Mouse (Mus musculus) neural tube, embryonic 12.5 days (tissue): ENCODE data around the gene Syne1. TPM values are rescaled to one million over a fixed set of nuclear protein-coding genes. Genes with fewer than 3 reads are reported as not detected.

Experiments used
- ATAC-seq: fragments of 200-750 bp; cut with Nextera tagmentation; 2 replicates; pipeline ENCODE4 v1.8.0; 2017; ENCODE audit warnings: low read depth, mild to moderate bottlenecking, moderate TSS enrichment, moderate library complexity; ENCODE audit not compliant: low FRiP score
- H3K27ac ChIP-seq: fragments of 300-500 bp; sonication (generic); 2 replicates; pipeline ENCODE4 v1.5.1; 2016
- H3K27me3 ChIP-seq: fragments of 300-500 bp; sonication (generic); replicated peaks from 2 replicates; pipeline ENCODE4 v1.6.1; 2016; ENCODE audit warnings: mild to moderate bottlenecking
- H3K36me3 ChIP-seq: fragments of 300-500 bp; sonication (generic); 2 replicates; pipeline ENCODE4 v1.6.1; 2016; ENCODE audit warnings: mild to moderate bottlenecking
- H3K4me1 ChIP-seq: fragments of 300-500 bp; sonication (generic); 2 replicates; pipeline ENCODE4 v1.6.1; 2016
- H3K4me2 ChIP-seq: fragments of 300-500 bp; sonication (generic); replicated peaks from 2 replicates; pipeline ENCODE4 v1.6.1; 2016; ENCODE audit warnings: mild to moderate bottlenecking
- H3K4me3 ChIP-seq: fragments of 300-500 bp; sonication (generic); 2 replicates; pipeline ENCODE4 v1.5.1; 2016
- H3K9ac ChIP-seq: fragments of 300-500 bp; sonication (generic); 2 replicates; pipeline ENCODE4 v1.6.1; 2016; ENCODE audit warnings: mild to moderate bottlenecking
- H3K9me3 ChIP-seq: fragments of 300-500 bp; sonication (generic); 2 replicates; pipeline ENCODE4 v1.6.1; 2016; ENCODE audit warnings: mild to moderate bottlenecking
- WGBS: fragments of 180-500 bp; shearing (Covaris S2); methylation state at CpG from one replicate; pipeline ENCODE4 v1.1.7; 2016; 5-methylcytosine and 5-hydroxymethylcytosine counted together
- polyA plus RNA-seq: library from polyadenylated mRNA; unstranded; fragments of >200 nt; fragmentation: Nextera tagmentation; extraction: Ambion mirVana; gene quantifications from 2 replicates; pipeline ENCODE4 v1.2.1, GENCODE M21; 2016

Gene Syne1
- polyA plus RNA-seq, 1 experiment from 2014 or later = 5.9 TPM

DNA sequence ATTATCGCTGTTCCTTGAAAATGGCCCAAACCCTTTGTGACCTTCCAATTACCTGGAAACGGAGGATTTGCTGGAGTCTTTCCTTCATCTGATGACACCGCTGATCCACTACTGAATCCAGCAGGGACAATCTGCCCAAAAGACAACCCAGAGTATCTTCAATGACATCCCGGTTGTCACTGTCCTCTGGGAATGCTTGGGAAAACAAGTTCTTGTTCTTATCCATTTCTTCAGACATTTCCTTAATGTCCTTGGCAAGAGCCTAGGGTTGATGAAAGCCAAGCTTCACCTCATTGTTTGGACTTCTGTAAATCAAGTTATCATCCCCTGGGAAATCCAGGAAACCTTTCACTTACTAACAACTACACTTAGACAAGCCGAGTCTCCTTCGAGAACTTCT, 398.2 kb downstream of the Syne1 start:
- H3K27me3 ChIP-seq = no peaks in the 10 kb centered on the region
- H3K27ac ChIP-seq = no peak overlapping the region
- no peak overlapping the region for H3K4me3 ChIP-seq
- 93% methylated on average over 6 of the region's 6 CpGs for WGBS
- H3K9ac ChIP-seq = no peak overlapping the region
- H3K4me1 ChIP-seq = no peaks in the 10 kb centered on the region
- H3K4me2 ChIP-seq = no peak overlapping the region
- no peaks in the 10 kb centered on the region for H3K9me3 ChIP-seq
- no peak for ATAC-seq
- no peaks in the 10 kb centered on the region for H3K36me3 ChIP-seq

GRCm38 (mm10) chr10:5141471-5141870, 409.8 kb downstream of the Syne1 start:
- no peaks in the 10 kb centered on the region for H3K27me3 ChIP-seq
- 85% methylated on average over 5 of the region's 5 CpGs for WGBS
- H3K27ac ChIP-seq = no peak overlapping the region
- no peaks in the 10 kb centered on the region for H3K9me3 ChIP-seq
- ATAC-seq = no peak
- no peaks in the 10 kb centered on the region for H3K36me3 ChIP-seq
- no peak overlapping the region for H3K4me3 ChIP-seq
- no peak overlapping the region for H3K4me2 ChIP-seq
- no peak overlapping the region for H3K9ac ChIP-seq
- no peaks in the 10 kb centered on the region for H3K4me1 ChIP-seq

- Histone ChIP-seq H3K27me3 (no peaks in the 10 kb centered on the region), H3K36me3 (no peaks in the 10 kb centered on the region), H3K4me2 (no peak overlapping the region), H3K4me3 (no peak overlapping the region), H3K27ac (no peak overlapping the region), H3K9me3 (no peaks in the 10 kb centered on the region), H3K9ac (no peak overlapping the region), H3K4me1 (no peaks in the 10 kb centered on the region)
- no peak for ATAC-seq
- WGBS = 77% methylated on average over 4 of the region's 4 CpGs
These were observed 411.4 kb downstream of the Syne1 start for GRCm38 (mm10) chr10:5139932-5140264.

- Histone ChIP-seq H3K9ac (no peak overlapping the region), H3K36me3 (no peaks in the 10 kb centered on the region), H3K9me3 (no peaks in the 10 kb centered on the region), H3K27me3 (no peaks in the 10 kb centered on the region), H3K27ac (no peak overlapping the region), H3K4me3 (no peak overlapping the region), H3K4me1 (no peaks in the 10 kb centered on the region), H3K4me2 (no peak overlapping the region)
- WGBS = 88% methylated on average over 3 of the region's 3 CpGs
- no peak for ATAC-seq
These were observed 411.9 kb downstream of the Syne1 start for GRCm38 (mm10) chr10:5139246-5139931.

GRCm38 (mm10) chr10:5132050-5132449, 419.2 kb downstream of the Syne1 start:
- H3K4me1 ChIP-seq = no peaks in the 10 kb centered on the region
- 96% methylated on average over 3 of the region's 3 CpGs for WGBS

DNA sequence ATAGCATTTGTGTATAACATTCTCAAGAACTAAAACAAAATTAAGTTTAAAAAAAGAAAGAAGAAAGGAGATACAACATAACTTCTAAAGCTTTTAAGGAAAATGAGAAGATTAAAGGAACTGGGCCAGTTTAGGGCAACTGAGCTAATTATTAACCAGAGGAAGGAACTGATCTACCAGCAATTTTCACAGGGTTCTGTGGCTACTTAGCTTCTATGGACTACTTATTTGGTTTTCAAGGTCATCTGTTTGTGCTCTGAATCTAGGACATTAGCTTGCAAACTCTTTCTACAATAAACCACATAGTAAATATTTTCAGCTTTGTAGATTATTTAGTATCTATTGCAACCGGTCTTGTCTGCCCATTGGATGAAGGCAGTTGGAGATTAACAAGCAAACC, 420.8 kb downstream of the Syne1 start:
- Histone ChIP-seq H3K27ac (no peak overlapping the region), H3K4me1 (no peaks in the 10 kb centered on the region), H3K27me3 (no peaks in the 10 kb centered on the region), H3K4me2 (no peak overlapping the region), H3K9me3 (no peaks in the 10 kb centered on the region), H3K9ac (no peak overlapping the region), H3K4me3 (no peak overlapping the region), H3K36me3 (no peaks in the 10 kb centered on the region)
- no peak for ATAC-seq
- WGBS = 94% methylated on average over 1 of the region's 1 CpGs

More at GRCm38 (mm10) chr10:5132050-5132449, 419.2 kb downstream of the Syne1 start:
- no peaks in the 10 kb centered on the region for H3K36me3 ChIP-seq
- ATAC-seq = no peak
- no peak overlapping the region for H3K4me3 ChIP-seq
- H3K4me2 ChIP-seq = no peak overlapping the region
- no peaks in the 10 kb centered on the region for H3K9me3 ChIP-seq
- no peaks in the 10 kb centered on the region for H3K27me3 ChIP-seq
- H3K9ac ChIP-seq = no peak overlapping the region
- H3K27ac ChIP-seq = no peak overlapping the region

GRCm38 (mm10) chr10:5124757-5125156, 426.5 kb downstream of the Syne1 start:
- Histone ChIP-seq H3K4me1 (no peaks in the 10 kb centered on the region), H3K27ac (no peak overlapping the region), H3K27me3 (no peaks in the 10 kb centered on the region), H3K9me3 (no peaks in the 10 kb centered on the region), H3K9ac (no peak overlapping the region), H3K4me3 (no peak overlapping the region), H3K36me3 (no peaks in the 10 kb centered on the region), H3K4me2 (no peak overlapping the region)
- WGBS = 97% methylated on average over 7 of the region's 7 CpGs
- no peak for ATAC-seq

DNA sequence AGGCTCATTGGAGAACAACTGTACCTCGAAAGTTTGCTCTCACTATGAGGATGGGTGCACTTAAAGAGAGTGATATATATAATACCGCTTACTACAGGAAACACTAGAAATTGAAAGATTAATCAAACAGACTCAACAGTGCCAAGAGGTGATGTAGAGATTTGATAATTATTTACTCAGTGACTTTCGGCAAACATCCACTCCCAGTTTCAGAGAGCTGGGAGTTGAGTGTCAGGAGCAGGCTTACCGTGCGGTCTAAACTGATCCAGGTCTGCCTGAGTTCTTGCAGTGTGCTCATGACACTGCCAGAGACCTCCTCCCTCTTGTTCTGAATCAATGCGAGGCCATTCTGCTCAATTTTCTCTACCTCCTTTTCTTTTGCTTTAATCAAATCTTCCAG, 434.6 kb downstream of the Syne1 start:
- Histone ChIP-seq H3K27me3 (no peaks in the 10 kb centered on the region), H3K27ac (no peak overlapping the region), H3K9me3 (no peaks in the 10 kb centered on the region), H3K4me3 (no peak overlapping the region), H3K4me2 (no peak overlapping the region), H3K4me1 (no peaks in the 10 kb centered on the region), H3K9ac (no peak overlapping the region), H3K36me3 (peaks cover 4% of the 10 kb centered on the region; the same call in 1 of the 2 replicates)
- ATAC-seq = no peak
- WGBS = 91% methylated on average over 6 of the region's 6 CpGs

DNA sequence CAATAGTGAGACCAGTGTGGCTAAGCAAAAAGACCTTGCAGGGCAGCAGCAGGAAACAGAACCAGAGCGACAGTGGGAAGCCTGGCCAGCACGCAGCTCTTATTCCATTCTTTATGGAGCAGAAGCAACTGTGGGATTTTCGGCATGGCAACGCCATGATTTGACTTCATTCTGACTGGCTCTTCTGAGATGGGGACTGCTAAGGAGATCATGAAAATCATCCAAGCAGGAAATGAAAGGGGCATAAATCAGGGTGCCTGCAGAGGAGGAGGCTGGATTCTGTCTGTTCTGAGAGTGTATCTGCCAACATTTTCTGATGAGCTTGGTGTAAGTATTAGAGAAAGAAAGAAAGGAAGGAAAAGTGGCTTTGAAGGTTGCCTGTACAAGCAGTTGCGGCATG, 435.1 kb downstream of the Syne1 start:
- Histone ChIP-seq H3K4me3 (no peak overlapping the region), H3K9ac (no peak overlapping the region), H3K27me3 (no peaks in the 10 kb centered on the region), H3K27ac (no peak overlapping the region), H3K4me1 (no peaks in the 10 kb centered on the region), H3K4me2 (no peak overlapping the region), H3K36me3 (peaks cover 4% of the 10 kb centered on the region; the same call in 1 of the 2 replicates), H3K9me3 (no peaks in the 10 kb centered on the region)
- 83% methylated on average over 5 of the region's 5 CpGs for WGBS
- 0 out of 2 replicates have a peak, but pooled peaks have one; percentile 29 for ATAC-seq

GRCm38 (mm10) chr10:5110773-5111172, 440.5 kb downstream of the Syne1 start:
- H3K9ac ChIP-seq = no peak overlapping the region
- no peaks in the 10 kb centered on the region for H3K27me3 ChIP-seq
- H3K4me3 ChIP-seq = no peak overlapping the region
- H3K9me3 ChIP-seq = no peaks in the 10 kb centered on the region
- H3K27ac ChIP-seq = no peak overlapping the region
- WGBS = 94% methylated on average over 5 of the region's 5 CpGs
- ATAC-seq = no peak
- no peaks in the 10 kb centered on the region for H3K4me1 ChIP-seq
- H3K4me2 ChIP-seq = no peak overlapping the region
- H3K36me3 ChIP-seq = peaks cover 4% of the 10 kb centered on the region; the same call in 1 of the 2 replicates

GRCm38 (mm10) chr10:5097754-5098137, 453.5 kb downstream of the Syne1 start:
- Histone ChIP-seq H3K27ac (no peak overlapping the region), H3K4me2 (no peak overlapping the region), H3K9me3 (no peaks in the 10 kb centered on the region), H3K4me3 (no peak overlapping the region), H3K27me3 (no peaks in the 10 kb centered on the region), H3K36me3 (no peaks in the 10 kb centered on the region), H3K4me1 (no peaks in the 10 kb centered on the region), H3K9ac (no peak overlapping the region)
- no peak for ATAC-seq
- 78% methylated on average over 2 of the region's 2 CpGs for WGBS

DNA sequence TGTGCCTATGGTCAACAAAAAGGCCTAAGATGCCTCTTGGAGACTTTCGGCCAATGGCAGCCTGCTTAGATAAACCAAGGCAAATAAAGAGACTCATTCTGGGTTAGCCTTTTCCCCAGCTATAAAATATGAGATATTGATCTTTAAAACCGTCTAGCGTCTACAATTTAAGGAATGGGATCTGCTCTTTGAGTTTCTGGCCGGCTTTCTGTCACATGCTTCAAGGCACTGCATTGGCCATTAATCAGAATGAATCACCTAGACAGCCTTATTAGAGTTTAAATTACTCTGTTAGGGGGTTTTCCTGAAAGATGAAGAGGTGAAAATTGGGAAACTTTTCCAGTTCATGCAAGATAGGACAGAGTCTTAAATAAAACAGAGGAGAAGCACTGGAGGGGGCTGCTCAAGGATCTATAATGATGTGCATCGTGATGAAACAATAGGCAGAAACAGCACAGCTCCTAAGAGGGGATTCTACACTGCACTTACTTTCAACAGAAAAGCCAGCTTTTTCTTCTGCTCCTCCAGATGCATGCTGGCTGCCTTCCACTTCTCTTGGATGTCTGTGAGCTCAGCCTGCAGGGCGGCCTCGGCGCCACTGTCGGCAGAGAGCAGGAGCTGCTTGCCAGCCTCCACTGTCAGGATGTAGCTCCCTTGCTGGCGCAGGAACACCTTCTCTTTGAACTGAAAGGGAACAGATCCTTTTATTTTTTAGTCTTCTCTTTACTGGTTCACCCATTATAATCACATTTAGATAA, 454.1 kb downstream of the Syne1 start:
- Histone ChIP-seq H3K27me3 (no peaks in the 10 kb centered on the region), H3K27ac (no peak overlapping the region), H3K4me2 (no peak overlapping the region), H3K36me3 (no peaks in the 10 kb centered on the region), H3K9ac (no peak overlapping the region), H3K9me3 (no peaks in the 10 kb centered on the region), H3K4me3 (no peak overlapping the region), H3K4me1 (no peaks in the 10 kb centered on the region)
- WGBS = 83% methylated on average over 10 of the region's 10 CpGs
- no peak for ATAC-seq

GRCm38 (mm10) chr10:5089133-5089532, 462.1 kb downstream of the Syne1 start:
- no peak overlapping the region for H3K4me3 ChIP-seq
- H3K9me3 ChIP-seq = no peaks in the 10 kb centered on the region
- H3K27ac ChIP-seq = no peak overlapping the region
- WGBS = 89% methylated on average over 4 of the region's 4 CpGs
- ATAC-seq = no peak
- H3K4me1 ChIP-seq = no peaks in the 10 kb centered on the region
- H3K4me2 ChIP-seq = no peak overlapping the region
- no peaks in the 10 kb centered on the region for H3K27me3 ChIP-seq
- H3K9ac ChIP-seq = no peak overlapping the region
- H3K36me3 ChIP-seq = no peaks in the 10 kb centered on the region
